14 mouse cellular contexts compared by ENCODE assay signal in genomic region chr1:63770309-63770708, GRCm38 (mm10). TPM values are rescaled to one million over a fixed set of nuclear protein-coding genes. Genes with fewer than 3 reads are reported as not detected.
DNase-seq lines count a peak whose midpoint lies in the region; ATAC-seq lines count a peak whose summit lies in the region.
"Had no signal": no experiment of that assay in that cellular context is flagged by ENCODE, and none has a peak within 500 bp of the region (broad histone marks: within the 10 kb centered on the region; RNA-seq: fewer than 3 reads in every experiment).

No protein-coding gene starts in this region.

- no peaks in the 10 kb centered on the region for H3K9me3 ChIP-seq in hindbrain, embryonic 16.5 days (ENCODE audit: control insufficient read depth, low read length)
- H3K9me3 ChIP-seq in hindbrain, embryonic 12.5 days (replicated peaks): no peaks in the 10 kb centered on the region
- no peaks in the 10 kb centered on the region for H3K9me3 ChIP-seq in neural tube, embryonic 15.5 days (replicated peaks)

- H3K4me3 ChIP-seq in hindbrain, embryonic 16.5 days (ENCODE audit: low read length): no peak overlapping the region
- H3K4me3 ChIP-seq in hindbrain, embryonic 12.5 days: no peak overlapping the region
- H3K4me3 ChIP-seq in neural tube, embryonic 15.5 days (replicated peaks): no peak overlapping the region

- no peaks in the 10 kb centered on the region for H3K36me3 ChIP-seq in hindbrain, embryonic 16.5 days (ENCODE audit: control insufficient read depth, insufficient read depth, low read length)
- no peaks in the 10 kb centered on the region for H3K36me3 ChIP-seq in hindbrain, embryonic 12.5 days
- H3K36me3 ChIP-seq in neural tube, embryonic 15.5 days: no peaks in the 10 kb centered on the region

- peaks cover 13% of the 10 kb centered on the region for H3K4me1 ChIP-seq in hindbrain, embryonic 16.5 days (ENCODE audit: control insufficient read depth, insufficient read depth, low read depth, low read length)
- peaks cover 12% of the 10 kb centered on the region for H3K4me1 ChIP-seq in hindbrain, embryonic 12.5 days
- peaks cover 32% of the 10 kb centered on the region for H3K4me1 ChIP-seq in neural tube, embryonic 15.5 days

- H3K27ac ChIP-seq in hindbrain, embryonic 16.5 days (ENCODE audit: low read depth, low read length): no peak overlapping the region
- no peak overlapping the region for H3K27ac ChIP-seq in hindbrain, embryonic 12.5 days
- H3K27ac ChIP-seq in neural tube, embryonic 15.5 days (replicated peaks): no peak overlapping the region
- H3K27ac ChIP-seq: liver, embryonic 14.5 days; macrophage had no signal

- WGBS in hindbrain, embryonic 16.5 days: 46% methylated on average over 7 of the region's 7 CpGs
- 73% methylated on average over 7 of the region's 7 CpGs for WGBS in hindbrain, embryonic 12.5 days
- 50% methylated on average over 7 of the region's 7 CpGs for WGBS in neural tube, embryonic 15.5 days

- intact Hi-C loops in heart, postnatal 14 days (cut with DNase I): no loop called here

- no peak overlapping the region for H3K9ac ChIP-seq in hindbrain, embryonic 16.5 days (ENCODE audit: low read depth, low read length)
- no peak overlapping the region for H3K9ac ChIP-seq in hindbrain, embryonic 12.5 days
- no peak overlapping the region for H3K9ac ChIP-seq in neural tube, embryonic 15.5 days (replicated peaks)
- H3K9ac ChIP-seq: liver, embryonic 14.5 days had no signal

- DNase-seq in brain, adult 2 months (ENCODE audit: low read depth, low spot score): peak; percentile 89
- DNase-seq in frontal cortex, adult 2 months (ENCODE audit: extremely low spot score in 1 of 2, low spot score in 1 of 2): peak; percentile 56 to 70
- DNase-seq in testis, postnatal 10 days (ENCODE audit: low spot score): no peak
- DNase-seq in heart, postnatal 14 days: no peak
- DNase-seq in embryo, embryonic 10 days (ENCODE audit: low spot score): no peak
- DNase-seq: kidney, adult 18-20 months; thymus, postnatal 4 days had no signal

- H3K4me2 ChIP-seq in hindbrain, embryonic 16.5 days (ENCODE audit: low read length): peak overlapping the region; percentile 7; the same call in 1 of the 2 replicates
- H3K4me2 ChIP-seq in hindbrain, embryonic 12.5 days (replicated peaks): no peak overlapping the region
- no peak overlapping the region for H3K4me2 ChIP-seq in neural tube, embryonic 15.5 days

- ATAC-seq in hindbrain, embryonic 16.5 days: peak; percentile 82
- ATAC-seq in hindbrain, embryonic 12.5 days (ENCODE audit: low FRiP score): no peak
- ATAC-seq in neural tube, embryonic 15.5 days (ENCODE audit: low FRiP score): peak; percentile 78; the same call in 1 of the 2 replicates

- H3K27me3 ChIP-seq in hindbrain, embryonic 16.5 days (replicated peaks; ENCODE audit: control insufficient read depth, insufficient read depth, low read length): no peaks in the 10 kb centered on the region
- H3K27me3 ChIP-seq in hindbrain, embryonic 12.5 days: no peaks in the 10 kb centered on the region
- no peaks in the 10 kb centered on the region for H3K27me3 ChIP-seq in neural tube, embryonic 15.5 days (replicated peaks)

RNA-seq across cellular contexts. Expression of gene 4933402D24Rik, which starts 1.2 kb away (rescaled TPM):
- polyA plus RNA-seq in hindbrain, embryonic 16.5 days (2015; fragmentation: Nextera tagmentation; extraction: Ambion mirVana): 0.11 and 0.43 TPM in 2 replicates
- polyA plus RNA-seq in hindbrain, embryonic 12.5 days (2016; fragmentation: Nextera tagmentation; extraction: Ambion mirVana): 0.23 and 0.26 TPM in 2 replicates
- polyA plus RNA-seq in frontal cortex, adult 2 months (2012; rRNA removed): 0.11 and 0.18 TPM in 2 replicates
- polyA plus RNA-seq in neural tube, embryonic 15.5 days (2015; fragmentation: Nextera tagmentation; extraction: Ambion mirVana): 0.19 and 0.36 TPM in 2 replicates
- total RNA-seq in heart, postnatal 14 days (2021): not detected
- polyA plus RNA-seq: gonadal fat pad, adult 2 months; liver, embryonic 14.5 days; macrophage had no signal

RNA-seq across cellular contexts. Expression of gene Fastkd2, which starts 39.9 kb away (rescaled TPM):
- 35.3 and 35.8 TPM in 2 replicates for polyA plus RNA-seq in hindbrain, embryonic 16.5 days (2015; fragmentation: Nextera tagmentation; extraction: Ambion mirVana)
- 46.2 and 52.2 TPM in 2 replicates for polyA plus RNA-seq in hindbrain, embryonic 12.5 days (2016; fragmentation: Nextera tagmentation; extraction: Ambion mirVana)
- 14.6 and 21.6 TPM in 2 replicates for polyA plus RNA-seq in frontal cortex, adult 2 months (2012; rRNA removed)
- 28.6 and 37.4 TPM in 2 replicates for polyA plus RNA-seq in neural tube, embryonic 15.5 days (2015; fragmentation: Nextera tagmentation; extraction: Ambion mirVana)
- 10 to 100 TPM; 25.4 to 27.3 TPM for total RNA-seq in heart, postnatal 14 days (2021)

RNA-seq across cellular contexts. Expression of gene Mdh1b, which starts 40.2 kb away (rescaled TPM):
- polyA plus RNA-seq in hindbrain, embryonic 16.5 days (2015; fragmentation: Nextera tagmentation; extraction: Ambion mirVana): 0.59 and 0.75 TPM in 2 replicates
- 0.52 and 0.74 TPM in 2 replicates for polyA plus RNA-seq in hindbrain, embryonic 12.5 days (2016; fragmentation: Nextera tagmentation; extraction: Ambion mirVana)
- polyA plus RNA-seq in frontal cortex, adult 2 months (2012; rRNA removed): 0.92 and 0.99 TPM in 2 replicates
- 0.20 and 0.42 TPM in 2 replicates for polyA plus RNA-seq in neural tube, embryonic 15.5 days (2015; fragmentation: Nextera tagmentation; extraction: Ambion mirVana)
- not detected for total RNA-seq in heart, postnatal 14 days (2021)
- polyA plus RNA-seq: heart, postnatal 0 days; liver, embryonic 14.5 days; macrophage had no signal

Comparison
In these comparisons a context has a peak if more than half of its experiments do, and no peak if none do; other contexts are left out.
1. DNase-seq: peak in brain, adult 2 months (single experiment) and frontal cortex, adult 2 months (2 of 2); none in testis, postnatal 10 days (single experiment), heart, postnatal 14 days (0 of 2) and embryo, embryonic 10 days (single experiment).